In the genomic region with DNA sequence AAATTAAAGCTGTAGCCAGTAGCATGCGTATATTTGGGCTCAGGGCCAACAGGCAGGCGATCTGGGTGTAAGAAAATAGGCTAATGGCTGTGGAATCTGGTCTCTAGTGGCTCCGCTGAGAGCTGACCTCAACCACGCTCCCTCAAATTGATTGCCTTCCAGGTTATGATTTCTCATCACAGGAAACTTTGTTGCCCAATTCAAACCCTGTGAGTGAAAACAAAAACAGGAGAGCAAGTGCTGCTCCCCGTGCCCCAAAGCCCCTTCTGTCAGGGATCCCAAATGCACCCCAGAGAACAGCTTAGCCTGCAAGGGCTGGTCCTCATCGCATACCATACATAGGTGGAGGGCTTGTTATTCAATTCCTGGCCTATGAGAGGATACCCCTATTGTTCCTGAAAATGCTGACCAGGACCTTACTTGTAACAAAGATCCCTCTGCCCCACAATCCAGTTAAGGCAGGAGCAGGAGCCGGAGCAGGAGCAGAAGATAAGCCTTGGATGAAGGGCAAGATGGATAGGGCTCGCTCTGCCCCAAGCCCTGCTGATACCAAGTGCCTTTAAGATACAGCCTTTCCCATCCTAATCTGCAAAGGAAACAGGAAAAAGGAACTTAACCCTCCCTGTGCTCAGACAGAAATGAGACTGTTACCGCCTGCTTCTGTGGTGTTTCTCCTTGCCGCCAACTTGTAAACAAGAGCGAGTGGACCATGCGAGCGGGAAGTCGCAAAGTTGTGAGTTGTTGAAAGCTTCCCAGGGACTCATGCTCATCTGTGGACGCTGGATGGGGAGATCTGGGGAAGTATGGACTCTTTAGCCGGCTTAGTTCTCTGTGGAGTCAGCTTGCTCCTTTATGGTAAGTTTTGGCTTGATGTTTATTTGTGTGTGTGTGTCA, we compare ENCODE assay signal across 8 mouse cellular contexts. TPM values are rescaled to one million over a fixed set of nuclear protein-coding genes. Genes with fewer than 3 reads are reported as not detected.
DNase-seq lines count a peak whose midpoint lies in the region; ATAC-seq and TF ChIP-seq lines count a peak whose summit lies in the region.

A gene (plus strand): TSS at position 452 of the 894 bp plus-strand sequence.

- H3K27me3 ChIP-seq in forebrain, embryonic 10.5 days (ENCODE audit: poor library complexity, severe bottlenecking) = no peaks in the 10 kb centered on the region
- no peaks in the 10 kb centered on the region for H3K27me3 ChIP-seq in forebrain, embryonic 16.5 days (replicated peaks; ENCODE audit: control insufficient read depth, insufficient read depth, low read length)
- no peaks in the 10 kb centered on the region for H3K27me3 ChIP-seq in lung, postnatal 0 days (replicated peaks; ENCODE audit: insufficient read depth, low read length)

- no peak within 1 kb of the TSS for H3K9ac ChIP-seq in forebrain, embryonic 16.5 days (replicated peaks; ENCODE audit: low read depth, low read length)
- peak within 1 kb of the TSS; percentile 32; the same call in 1 of the 2 replicates for H3K9ac ChIP-seq in lung, postnatal 0 days (replicated peaks; ENCODE audit: low read depth)

- H3K4me1 ChIP-seq in forebrain, embryonic 10.5 days = no peaks in the 10 kb centered on the region
- no peaks in the 10 kb centered on the region for H3K4me1 ChIP-seq in forebrain, embryonic 16.5 days (replicated peaks; ENCODE audit: control insufficient read depth, insufficient read depth, low read length)
- no peaks in the 10 kb centered on the region for H3K4me1 ChIP-seq in lung, postnatal 0 days (ENCODE audit: insufficient read depth, low read depth, low read length)

- DNase-seq in forebrain, embryonic 10.5 days (ENCODE audit: extremely low spot score, low spot score) = no peak
- DNase-seq in adrenal gland, adult (ENCODE audit: inconsistent age in 2 of 2, low spot score in 1 of 2) = peak; percentile 11 to 49
- peak; percentile 97 for DNase-seq in heart, adult 11 months
- peak; percentile 43 for DNase-seq in kidney, adult 9 months
- peak; percentile 45 for DNase-seq in lung, postnatal 0 days (ENCODE audit: low spot score)
- no peak for DNase-seq in layer of hippocampus, adult 9-10 months (ENCODE audit: low spot score)
- DNase-seq in right cerebral cortex, postnatal 14 days = no peak

- peak; percentile 40; the same call in 1 of the 2 replicates for TF ChIP-seq EP300 in lung, postnatal 0 days (IDR thresholded peaks at IDR 0.05)

- ATAC-seq in forebrain, embryonic 16.5 days = no peak
- peak; percentile 77 for ATAC-seq in lung, postnatal 0 days

- H3K4me2 ChIP-seq in forebrain, embryonic 16.5 days (ENCODE audit: low read length) = no peak within 1 kb of the TSS
- H3K4me2 ChIP-seq in lung, postnatal 0 days (replicated peaks; ENCODE audit: low read depth, low read length) = peak within 1 kb of the TSS; percentile 27

- no peak for TF ChIP-seq CTCF in lung, postnatal 0 days (IDR thresholded peaks at IDR 0.05)

- no peak within 1 kb of the TSS for H3K27ac ChIP-seq in forebrain, embryonic 10.5 days
- no peak within 1 kb of the TSS for H3K27ac ChIP-seq in forebrain, embryonic 16.5 days (ENCODE audit: low read length)
- H3K27ac ChIP-seq in lung, postnatal 0 days (ENCODE audit: low read length) = peak within 1 kb of the TSS; percentile 71

- H3K4me3 ChIP-seq in forebrain, embryonic 10.5 days = peak within 1 kb of the TSS; percentile 16
- H3K4me3 ChIP-seq in forebrain, embryonic 16.5 days (replicated peaks; ENCODE audit: low read length) = no peak within 1 kb of the TSS
- H3K4me3 ChIP-seq in lung, postnatal 0 days (ENCODE audit: low read depth, low read length) = peak within 1 kb of the TSS; percentile 29

- no peaks in the 10 kb centered on the region for H3K9me3 ChIP-seq in forebrain, embryonic 10.5 days
- no peaks in the 10 kb centered on the region for H3K9me3 ChIP-seq in forebrain, embryonic 16.5 days (ENCODE audit: control insufficient read depth, low read length)
- no peaks in the 10 kb centered on the region for H3K9me3 ChIP-seq in lung, postnatal 0 days (ENCODE audit: low read length)

- no peaks in the 10 kb centered on the region for H3K36me3 ChIP-seq in forebrain, embryonic 10.5 days (replicated peaks)
- no peaks in the 10 kb centered on the region for H3K36me3 ChIP-seq in forebrain, embryonic 16.5 days (ENCODE audit: control insufficient read depth, insufficient read depth)
- no peaks in the 10 kb centered on the region for H3K36me3 ChIP-seq in lung, postnatal 0 days (ENCODE audit: insufficient read depth, low read length)

- WGBS in forebrain, embryonic 10.5 days = 78% methylated on average over 16 of the region's 16 CpGs
- WGBS in forebrain, embryonic 16.5 days = 72% methylated on average over 16 of the region's 16 CpGs
- WGBS in lung, postnatal 0 days = 23% methylated on average over 16 of the region's 16 CpGs

RNA-seq across cellular contexts. Expression of the gene that starts here (rescaled TPM):
- 8.5 and 8.9 TPM in 2 replicates for polyA plus RNA-seq in forebrain, embryonic 10.5 days (2016; fragmentation: Nextera tagmentation; extraction: Ambion mirVana)
- 9.7 and 10.4 TPM in 2 replicates for polyA plus RNA-seq in forebrain, embryonic 16.5 days (2015; fragmentation: Nextera tagmentation; extraction: Ambion mirVana)
- 71.8 and 75.8 TPM in 2 replicates for polyA plus RNA-seq in lung, postnatal 0 days (2015; fragmentation: Nextera tagmentation; extraction: Ambion mirVana)

Comparison
In these comparisons a context has a peak if more than half of its experiments do, and no peak if none do; other contexts are left out.
1. DNase-seq: peak in adrenal gland, adult (2 of 2), heart, adult 11 months (single experiment), kidney, adult 9 months (single experiment) and lung, postnatal 0 days (single experiment); none in forebrain, embryonic 10.5 days (single experiment), layer of hippocampus, adult 9-10 months (single experiment) and right cerebral cortex, postnatal 14 days (single experiment).